Mouse (Mus musculus) embryonic fibroblast, embryonic 13.5 days (primary cell): Measurements from ENCODE around the gene Tomm5.

Experiments
- CTCF ChIP-seq: IDR thresholded peaks from 2 replicates; pipeline ENCODE4 v1.5.1; 2011; ENCODE audit warnings: mild to moderate bottlenecking, control low read depth, low read length, moderate library complexity, borderline replicate concordance; ENCODE audit not compliant: insufficient read depth
- POLR2A ChIP-seq: IDR thresholded peaks from 2 replicates; pipeline ENCODE4 v1.6.1; 2011; ENCODE audit warnings: low read depth, mild to moderate bottlenecking, control low read depth, low read length, moderate library complexity

DNA sequence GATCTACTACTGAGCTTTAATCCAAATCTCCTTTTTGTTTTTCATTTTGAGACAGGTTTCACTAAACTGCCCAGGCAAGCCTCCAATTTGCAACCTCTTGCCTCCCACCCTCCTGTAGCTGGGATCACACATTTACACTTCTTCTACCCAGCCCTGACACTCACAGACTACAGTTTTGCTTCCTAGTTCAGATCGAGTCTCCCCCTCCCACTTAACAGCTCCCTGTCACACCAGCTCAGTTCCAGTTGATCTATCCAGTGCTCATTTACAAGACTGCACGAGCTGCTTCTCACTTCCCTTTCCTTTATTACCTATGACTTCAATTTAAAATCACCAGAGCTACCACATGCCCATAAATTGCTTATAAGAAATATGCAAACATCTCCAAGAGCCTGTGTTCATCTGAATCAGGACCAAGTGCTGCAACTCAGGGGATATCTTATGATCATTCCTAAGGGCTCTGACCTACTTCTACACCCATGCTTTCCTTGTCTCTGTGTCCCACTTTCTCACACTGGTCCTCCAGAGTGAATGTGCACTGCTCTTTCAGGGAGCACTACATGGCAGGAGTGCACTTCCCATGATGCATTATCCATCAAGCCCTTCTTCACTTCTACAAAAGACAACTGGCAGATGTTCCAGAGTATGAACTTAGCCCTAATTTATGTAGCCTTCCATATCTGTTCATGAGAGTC, 41.7 kb downstream of the Tomm5 start:
- no peak for TF ChIP-seq POLR2A
- TF ChIP-seq CTCF, result no peak
